Mouse (Mus musculus) c-Kit-negative CD71-positive TER-119-positive erythroid progenitor cells, embryonic 14.5 days (primary cell): Measurements from ENCODE around the gene Ctdnep1.

Experiments
- DNase-seq: peaks from one replicate; pipeline ENCODE4 v3.0.0-alpha.2; 2013; ENCODE audit warnings: low read depth, low spot score

Gene Ctdnep1

DNA sequence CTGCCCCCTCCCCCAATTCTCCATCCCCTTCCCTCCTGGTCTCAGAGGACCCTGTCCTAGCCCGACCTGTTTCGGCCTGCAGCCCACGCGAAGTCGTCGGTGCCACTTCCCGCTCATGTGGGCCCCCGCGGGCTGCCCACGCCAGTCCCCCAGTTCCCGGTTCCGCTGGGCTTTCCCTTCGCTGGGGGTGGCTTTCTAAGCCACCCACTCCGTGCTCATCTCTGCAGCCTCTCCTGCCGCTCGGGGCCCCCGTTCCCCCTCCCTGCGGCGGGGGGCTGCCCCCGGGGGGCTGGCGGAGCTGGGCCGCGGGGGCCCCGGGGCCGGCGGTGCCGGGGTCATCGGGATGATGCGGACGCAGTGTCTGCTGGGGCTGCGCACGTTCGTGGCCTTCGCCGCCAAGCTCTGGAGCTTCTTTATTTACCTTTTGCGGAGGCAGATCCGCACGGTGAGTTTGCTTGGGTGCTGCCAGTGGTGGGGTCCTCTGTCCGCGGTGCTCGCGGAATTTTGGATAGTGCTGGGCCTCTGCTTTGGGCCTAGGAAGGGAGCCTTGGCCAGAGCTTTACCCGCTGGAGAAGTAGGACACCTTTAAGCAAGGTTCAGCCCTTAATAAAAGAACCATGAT, at the start of gene Ctdnep1:
Ctdnep1 (plus strand) TSS at position 16 of the 622 bp plus-strand sequence.
- DNase-seq, result no peak

DNA sequence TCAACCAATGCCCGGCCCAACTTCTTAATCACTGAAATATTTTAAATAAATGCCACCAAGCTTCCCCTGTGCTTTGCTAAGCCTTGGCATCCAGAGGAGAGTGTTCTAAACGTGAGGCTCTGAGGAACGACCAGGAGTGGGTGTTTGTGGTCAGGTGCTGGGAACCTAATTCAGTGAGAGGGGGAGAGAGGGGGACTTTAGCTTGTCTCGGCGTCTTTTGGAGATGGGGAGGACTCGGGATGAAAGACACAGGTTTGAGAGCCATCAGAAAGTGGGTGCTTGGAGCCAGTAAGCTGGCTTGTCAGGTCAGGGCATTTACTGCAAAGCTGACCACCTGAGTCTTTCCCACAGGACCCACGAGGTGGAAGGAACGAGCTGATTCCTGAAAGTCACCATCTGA, 49.2 kb upstream of the Ctdnep1 start:
- no peak for DNase-seq

DNA sequence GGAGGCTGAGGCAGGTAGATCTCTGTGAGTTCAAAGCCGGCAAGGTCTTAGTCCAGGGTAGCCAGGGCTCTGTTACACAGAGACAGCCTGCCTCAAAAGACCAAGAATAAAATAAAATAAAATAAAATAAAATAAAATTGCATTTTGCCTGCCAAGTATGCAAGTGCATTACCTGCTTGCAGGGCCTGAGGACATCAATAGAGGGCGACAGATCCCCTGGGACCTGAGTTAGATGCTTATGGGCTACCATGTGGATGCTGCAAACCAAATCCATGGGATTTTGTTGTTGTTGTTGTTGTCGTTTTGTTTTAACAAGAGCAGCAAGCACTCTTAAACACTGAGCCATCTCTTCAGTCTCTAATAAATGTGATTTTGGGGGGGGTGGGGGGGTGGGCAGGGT, 48.7 kb upstream of the Ctdnep1 start:
- no peak for DNase-seq

DNA sequence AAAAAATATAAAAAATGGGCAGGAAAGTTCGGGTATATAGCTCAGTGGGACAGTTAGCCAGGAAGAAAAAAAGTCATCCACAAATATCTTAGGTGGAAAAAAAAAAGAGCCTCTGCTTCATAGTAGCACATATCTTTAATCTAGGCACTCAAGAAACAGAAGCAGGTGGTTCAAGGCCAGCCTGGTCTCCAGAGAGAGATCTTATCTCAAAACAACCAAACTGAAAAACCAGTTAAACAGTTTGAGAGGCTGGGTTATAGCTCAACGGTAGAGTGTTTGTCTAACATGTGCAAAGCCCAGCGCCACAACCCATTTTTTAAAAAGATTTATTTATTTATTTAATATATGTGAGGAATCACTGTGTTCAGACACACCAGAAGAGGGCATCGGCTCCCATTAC, 47.9 kb upstream of the Ctdnep1 start:
- DNase-seq, result no peak

DNA sequence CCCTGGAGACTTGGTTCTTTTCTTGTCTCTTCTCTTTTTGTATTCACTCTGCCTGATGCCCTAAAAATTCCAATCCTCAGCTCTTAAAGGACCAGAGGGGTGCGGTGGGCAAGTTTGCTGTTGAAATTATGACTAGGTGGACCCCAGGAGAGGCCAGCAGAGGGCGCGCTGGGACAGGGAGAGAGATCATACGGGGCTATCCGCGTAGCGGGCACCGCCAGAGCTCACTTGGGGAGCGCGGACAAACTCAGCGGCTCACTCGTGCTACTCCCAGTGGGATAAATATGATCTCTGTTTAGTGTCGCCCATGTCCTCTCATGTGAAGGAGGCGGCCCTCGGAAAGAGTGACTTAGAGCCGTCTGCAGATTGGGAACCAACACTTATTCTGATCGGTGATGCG, 46.8 kb upstream of the Ctdnep1 start:
- DNase-seq, result peak; percentile 86

DNA sequence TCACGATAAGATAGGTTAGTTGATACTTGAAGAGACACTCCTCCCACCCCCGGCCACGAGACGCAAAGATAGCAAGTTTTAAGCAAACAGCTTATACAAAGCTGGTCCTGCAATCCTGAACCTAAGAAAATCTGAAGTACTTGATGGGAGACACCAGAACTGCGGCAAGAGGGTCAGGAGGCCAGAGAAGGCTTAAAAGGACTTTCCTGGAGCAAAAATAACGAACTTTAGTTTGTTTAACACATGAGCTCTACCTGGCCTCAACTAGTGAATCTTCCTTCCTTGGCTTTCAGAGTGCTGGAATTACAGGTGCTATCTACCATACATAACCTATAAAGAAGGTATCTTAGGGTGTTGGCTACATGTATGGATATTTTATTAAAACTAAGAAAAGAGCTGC, 46.3 kb upstream of the Ctdnep1 start:
- no peak for DNase-seq

DNA sequence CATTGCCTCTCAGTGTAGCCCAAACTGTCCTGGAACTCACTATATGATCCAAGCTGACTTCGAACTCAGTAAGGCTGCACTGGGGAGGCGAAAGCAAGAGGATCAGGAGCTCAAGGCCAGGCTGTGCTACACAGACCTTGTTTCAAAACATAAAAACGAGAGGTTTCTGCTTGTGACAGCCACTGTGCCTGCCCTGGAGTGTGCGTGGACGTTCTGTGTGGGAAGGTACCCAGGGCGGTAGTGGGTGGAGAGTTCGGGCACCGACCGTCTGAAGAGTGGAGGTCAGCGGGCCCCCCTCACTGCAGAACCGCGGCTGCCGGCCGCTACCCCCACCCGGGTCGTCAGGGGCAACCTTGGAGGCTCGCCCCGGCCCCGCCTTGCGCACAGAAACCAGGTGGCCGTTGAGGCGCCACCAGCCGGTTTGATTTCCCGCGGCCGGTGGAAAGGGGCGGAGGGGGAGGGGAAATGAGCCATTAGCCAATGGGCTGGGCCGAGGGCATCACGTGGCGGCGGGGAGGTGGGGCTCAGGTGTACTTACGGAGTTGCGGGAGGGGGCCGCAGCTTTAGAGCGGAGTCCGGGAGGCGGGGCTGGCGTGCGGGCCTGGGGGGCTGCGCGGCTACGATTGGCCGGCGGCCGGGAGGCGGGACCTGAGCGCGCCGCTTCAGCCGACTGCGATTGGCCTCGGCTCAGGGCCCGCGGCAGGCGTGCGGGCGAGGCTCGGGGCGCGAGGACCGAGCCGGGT, 45.6 kb upstream of the Ctdnep1 start, which contains the start of gene Ybx2:
Ybx2 (plus strand) TSS at position 660 of the 743 bp plus-strand sequence.
- DNase-seq, result peak; percentile 65

DNA sequence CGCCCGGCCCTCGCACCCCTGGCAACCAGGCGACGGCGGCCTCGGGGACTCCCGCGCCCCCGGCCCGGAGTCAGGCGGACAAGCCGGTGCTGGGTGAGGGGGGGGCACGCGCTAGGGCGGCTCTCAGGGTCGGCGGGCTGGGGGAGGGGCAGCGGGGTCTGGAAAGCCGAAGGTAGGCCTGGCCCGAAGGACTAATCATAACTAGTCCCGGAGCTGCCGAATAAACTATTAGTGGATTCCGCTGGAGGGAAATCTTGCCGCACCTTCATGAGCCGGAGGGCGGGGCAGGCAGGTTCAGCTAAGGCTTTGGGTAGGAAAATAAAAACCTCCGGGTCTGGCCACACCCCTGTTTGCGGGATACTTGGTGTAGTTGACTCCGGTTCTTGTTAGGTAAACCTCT, 44.8 kb upstream of the Ctdnep1 start:
- no peak for DNase-seq

DNA sequence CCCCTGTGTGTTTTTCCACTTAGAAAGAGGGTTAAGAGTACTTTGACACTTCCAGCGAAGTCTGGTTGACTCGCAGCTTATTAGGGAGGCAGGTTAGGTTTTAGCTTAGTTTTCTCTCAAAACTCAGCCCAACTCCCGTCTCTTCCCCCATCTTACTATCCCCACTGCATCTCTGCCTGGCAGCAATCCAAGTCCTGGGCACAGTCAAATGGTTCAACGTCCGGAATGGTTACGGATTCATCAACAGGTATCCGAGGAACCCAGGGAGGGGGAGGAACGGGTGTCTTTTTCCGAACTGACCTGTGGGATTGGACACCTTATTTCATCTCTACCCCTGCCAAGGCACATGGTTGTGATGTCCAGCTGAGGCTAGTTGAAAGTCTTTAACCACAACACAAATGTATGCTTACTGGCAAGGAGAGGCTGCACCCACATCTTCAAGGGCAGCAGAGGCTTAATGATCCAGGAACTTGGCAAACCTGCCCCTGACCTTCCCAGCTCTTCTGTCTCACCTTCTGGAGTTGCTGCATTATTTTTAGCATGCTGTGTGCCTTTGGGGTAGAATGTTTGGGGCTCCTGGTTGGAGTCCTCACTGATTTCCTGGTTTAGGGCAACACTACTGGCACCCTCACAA, 44.1 kb upstream of the Ctdnep1 start:
- no peak for DNase-seq

DNA sequence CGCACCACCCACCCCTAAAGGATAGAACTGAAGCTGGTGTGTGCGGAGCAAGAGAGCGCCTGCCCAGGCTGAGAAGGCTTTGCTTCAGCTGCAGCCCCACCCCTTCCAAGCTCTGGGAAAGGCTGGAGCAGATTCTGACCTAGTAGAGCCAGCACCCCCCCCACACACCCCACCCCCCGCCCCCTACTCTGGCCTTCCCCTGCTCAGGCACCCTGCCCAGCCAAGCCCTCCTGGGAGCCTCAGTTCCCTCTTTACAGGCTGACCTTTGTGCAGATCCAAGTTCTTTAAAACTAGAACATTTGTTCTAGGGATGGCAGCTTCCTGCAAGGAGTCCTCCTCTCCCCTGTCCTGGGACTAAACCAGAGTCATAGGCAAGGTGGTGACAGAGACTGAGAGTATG, 43.6 kb upstream of the Ctdnep1 start:
- DNase-seq, result no peak

DNA sequence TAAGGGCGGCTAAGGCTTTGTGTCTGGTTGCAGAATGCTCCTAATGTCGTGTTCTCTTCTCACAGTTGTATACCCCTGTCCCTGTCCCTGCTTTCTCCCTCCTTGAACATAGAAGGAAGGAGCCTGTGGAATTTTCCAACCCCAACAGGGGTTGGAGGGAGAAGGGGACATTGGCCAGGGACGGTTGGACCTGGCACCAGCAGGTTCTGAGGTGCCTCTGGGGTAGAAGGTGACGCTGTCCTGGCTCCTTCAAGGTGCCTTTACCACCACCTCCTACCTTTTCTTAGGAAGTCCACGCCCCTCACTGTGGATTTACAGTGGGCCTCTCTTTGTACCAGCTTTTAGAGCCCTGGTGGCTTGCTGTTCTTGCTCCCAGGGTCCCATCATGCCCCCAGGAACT, 43.1 kb upstream of the Ctdnep1 start:
- DNase-seq, result no peak

DNA sequence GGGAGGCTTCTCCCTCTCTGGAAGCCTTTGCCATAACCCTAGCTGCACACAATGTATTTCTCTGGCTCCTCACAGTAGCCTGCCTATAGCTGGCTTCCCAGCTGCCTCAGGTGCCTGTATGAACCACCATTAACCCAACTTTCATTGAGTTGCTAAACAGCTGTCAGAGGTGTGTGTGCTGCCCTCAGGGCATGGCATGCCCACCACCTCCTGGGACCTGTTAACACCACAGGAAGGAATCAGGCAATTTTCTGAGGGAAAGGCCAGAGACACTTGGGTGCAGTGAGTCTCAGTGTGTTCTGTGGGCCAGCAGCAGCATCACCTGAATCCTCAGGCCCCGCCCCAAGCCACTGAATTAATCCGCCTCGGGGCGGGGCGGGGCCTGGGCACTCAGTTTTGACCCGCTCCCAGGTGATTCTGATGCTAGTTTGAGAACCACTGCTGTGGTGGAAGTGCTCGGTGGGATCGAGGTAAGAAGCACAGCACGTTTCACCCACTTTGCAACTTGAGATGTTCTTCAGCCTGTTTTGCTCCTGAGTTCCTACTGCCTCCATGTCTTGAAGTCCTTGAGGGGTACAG, 42.5 kb upstream of the Ctdnep1 start:
- DNase-seq, result no peak

DNA sequence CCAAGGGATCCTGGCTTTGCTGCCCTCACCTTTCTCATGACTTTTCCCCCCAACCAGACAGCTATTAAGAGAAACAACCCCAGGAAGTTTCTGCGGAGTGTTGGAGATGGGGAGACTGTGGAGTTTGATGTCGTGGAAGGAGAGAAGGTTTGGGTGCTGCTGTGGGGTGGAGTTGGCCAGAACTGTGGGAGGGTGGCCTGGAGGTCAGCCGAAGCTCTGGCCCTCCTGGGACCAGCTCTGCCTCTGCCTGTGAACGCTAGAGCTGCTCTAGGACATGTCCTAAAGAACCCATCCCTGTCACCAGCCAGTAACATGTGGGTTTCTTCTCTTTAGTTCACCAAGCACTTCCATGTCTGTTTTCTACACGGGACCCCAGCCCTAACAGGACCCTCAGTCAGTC, 41.8 kb upstream of the Ctdnep1 start:
- no peak for DNase-seq

DNA sequence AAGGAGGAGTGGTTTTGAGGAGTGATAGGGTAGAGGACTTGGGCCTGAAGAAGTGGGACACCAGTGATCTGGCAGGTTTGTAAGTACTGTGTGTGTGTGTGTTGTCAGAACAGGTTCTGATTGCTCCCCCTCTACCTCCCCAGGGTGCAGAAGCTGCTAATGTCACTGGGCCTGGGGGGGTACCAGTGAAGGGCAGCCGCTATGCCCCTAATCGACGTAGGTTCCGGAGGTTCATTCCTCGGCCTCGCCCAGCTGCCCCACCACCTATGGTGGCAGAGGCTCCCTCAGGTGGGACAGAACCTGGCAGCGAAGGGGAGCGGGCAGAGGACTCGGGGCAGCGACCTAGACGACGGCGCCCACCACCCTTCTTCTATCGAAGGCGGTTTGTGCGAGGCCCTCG, 41.2 kb upstream of the Ctdnep1 start:
- DNase-seq, result no peak

DNA sequence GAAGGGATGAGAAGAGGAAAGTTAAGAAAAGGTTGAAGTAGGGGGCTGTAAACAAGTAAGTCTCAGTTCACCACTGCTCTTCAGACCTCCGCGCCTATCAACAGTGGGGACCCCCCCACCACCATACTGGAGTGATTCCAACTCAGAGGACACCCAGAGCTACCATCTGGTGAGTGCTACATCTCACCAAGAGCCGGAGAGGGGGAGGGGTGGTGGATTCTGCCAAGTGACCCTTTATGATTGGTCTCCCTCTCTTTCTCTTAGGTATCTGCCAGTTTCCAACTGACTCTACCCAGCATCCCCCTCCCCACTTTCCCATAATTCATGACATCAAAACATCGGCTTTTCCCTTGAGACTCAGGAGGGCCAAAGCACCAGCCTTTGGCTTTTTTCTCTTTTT, 40.0 kb upstream of the Ctdnep1 start:
- no peak for DNase-seq

DNA sequence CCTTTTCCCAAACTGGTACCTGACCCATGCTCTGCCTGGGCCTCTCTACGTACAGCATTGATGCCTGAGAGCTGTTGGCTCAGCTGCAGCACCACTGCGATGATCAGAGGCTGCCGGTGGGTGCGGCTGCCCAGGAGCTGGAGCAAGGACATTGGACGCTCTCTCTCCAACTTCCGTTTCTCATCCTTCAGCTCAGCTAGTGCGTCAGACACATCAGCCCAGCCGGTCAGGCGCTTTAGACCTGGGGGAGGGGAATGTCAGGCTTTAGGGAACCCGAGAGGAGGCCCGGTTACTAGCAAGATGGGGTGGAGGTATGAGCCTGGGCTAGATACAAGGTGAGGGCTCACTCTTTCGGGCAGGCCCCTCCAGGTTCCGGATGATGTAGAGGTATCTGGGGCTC, 35.7 kb upstream of the Ctdnep1 start:
- no peak for DNase-seq

DNA sequence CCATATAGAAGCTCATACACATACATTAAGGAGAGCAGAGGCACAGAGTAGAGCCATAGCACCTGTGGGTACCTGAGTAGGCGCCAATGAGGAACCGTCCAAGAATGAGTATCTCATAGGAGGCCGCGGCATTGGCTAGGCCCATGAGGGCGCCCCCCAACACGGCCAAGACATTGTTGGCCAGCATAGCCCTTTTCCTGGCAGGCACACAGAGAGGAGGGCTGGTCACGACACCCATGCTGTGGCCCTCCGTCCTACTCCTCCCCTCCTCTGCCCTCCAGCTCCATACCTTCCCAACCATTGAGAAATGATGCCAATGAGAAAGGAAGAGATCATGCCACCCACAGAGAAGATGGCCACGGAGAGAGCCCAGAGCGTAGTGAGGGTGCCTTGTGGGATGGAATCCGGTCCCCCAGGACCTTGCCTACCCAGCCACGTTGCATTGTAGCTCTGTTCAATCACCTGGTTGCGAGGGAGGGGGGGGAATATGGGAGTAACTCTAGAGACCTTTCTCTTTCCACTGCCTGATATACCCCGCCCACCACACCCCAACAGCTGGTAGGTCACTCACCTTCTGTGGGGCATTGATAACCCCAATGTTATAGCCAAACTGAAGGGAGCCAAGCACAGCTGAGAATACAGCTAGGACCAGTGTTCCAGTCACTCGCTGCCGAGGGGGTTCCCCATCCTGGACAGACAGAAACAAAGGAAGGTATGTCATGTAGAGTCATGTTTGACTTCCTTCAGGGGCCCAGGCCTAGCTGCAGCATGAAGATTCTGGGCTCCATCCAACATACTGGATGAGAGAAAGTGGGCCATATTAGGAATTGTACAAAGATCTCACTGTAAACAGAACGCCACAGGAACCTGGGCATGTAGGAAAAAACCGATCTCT, 34.7 kb upstream of the Ctdnep1 start:
- peak; percentile 79 for DNase-seq

DNA sequence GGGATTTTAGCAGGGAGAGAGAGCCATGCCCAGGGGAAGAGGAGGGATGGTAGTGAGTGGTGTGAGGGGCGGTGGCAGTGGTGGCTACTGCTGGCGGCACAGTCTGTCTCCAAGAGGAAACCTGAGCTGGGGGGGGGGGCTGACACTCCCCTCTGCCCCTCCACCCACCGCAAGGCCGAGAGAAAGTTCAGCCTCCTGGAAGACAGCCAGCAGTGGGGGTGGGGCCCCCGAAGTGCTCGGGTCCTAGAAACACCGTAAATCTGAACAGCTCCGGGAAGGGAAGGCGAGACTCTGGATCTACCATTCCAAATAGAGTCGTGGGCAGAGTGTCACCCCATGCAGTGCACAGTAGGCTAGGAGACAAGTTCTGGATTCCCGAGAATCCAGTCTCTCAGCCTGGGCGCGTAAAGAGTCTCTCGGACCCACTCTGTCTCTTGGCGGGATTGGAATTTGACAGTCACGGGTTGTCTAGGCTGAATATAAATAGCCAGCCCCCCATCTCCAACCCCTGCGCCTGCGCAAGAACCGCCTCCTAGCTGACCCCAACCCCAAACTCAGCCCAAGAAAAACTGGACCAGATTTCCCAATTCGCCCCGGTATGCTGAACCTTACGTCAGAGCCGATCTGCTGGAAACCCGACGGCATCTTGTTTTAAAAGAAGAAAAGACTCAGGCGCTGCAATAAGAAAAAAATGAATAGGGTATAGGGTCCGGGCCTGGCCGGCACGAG, 33.5 kb upstream of the Ctdnep1 start:
- DNase-seq, result no peak

DNA sequence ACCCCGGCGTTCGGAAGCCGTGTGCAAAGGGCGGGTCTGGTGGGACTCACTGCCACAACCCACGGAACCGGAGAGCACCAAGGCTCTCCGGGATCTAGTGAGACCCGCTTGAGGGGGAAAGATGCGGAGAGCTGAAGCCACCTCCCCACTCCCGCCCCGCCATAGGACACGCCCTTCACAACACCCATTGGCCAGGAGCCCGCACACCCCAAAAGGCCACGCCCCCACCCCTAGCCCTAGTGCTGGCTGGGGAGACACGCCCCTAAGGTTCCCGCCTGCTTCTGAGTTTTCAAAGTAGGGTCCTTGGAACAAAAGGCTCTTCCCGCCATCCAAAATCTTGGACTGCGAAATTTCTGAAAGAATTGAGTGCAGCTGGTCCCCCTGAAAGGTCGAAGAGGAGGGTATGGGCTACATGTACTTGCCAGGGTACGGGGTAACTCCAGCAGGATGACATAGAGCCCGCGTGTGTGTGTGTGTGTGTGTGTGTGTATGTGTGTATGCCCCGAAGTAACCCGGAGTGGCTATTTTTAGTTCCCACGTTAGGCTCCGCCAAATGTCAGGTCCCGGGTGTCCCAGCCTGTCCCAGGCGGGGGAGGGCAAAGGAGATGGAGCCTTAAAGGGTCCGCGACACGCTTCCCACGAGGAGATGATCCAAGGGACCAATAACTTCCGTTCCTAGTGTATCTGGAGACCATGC, 32.7 kb upstream of the Ctdnep1 start, which contains the start of gene Slc2a4:
Slc2a4 (minus strand) TSS at position 123 of the 697 bp plus-strand sequence.
- DNase-seq, result peak; percentile 94

DNA sequence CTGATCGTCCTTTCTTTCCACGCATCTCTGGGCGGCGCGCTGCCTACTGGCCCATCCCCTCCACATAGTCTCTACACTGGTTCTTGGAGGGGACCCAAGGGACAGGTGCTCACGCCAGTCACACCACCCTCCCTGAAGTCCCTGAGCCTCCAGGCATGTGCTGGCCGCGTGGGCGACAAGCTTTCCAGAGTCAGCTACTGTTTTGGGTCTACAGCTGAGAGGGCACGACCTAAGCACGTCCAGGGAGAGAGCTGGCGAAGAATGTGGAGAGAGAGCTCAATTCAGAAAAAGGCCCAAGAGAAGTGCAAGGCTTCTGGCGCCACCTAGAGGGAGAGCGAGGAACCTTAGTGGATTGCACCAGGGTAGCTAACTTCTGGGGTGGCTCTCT, 32.2 kb upstream of the Ctdnep1 start:
- peak; percentile 90 for DNase-seq
